Mouse (Mus musculus) liver, embryonic 14.5 days (tissue): ENCODE measurements around the gene Nme2.

Source experiments
- CTCF ChIP-seq: IDR thresholded peaks from 2 replicates; pipeline ENCODE4 v1.5.1; 2016; ENCODE audit warnings: antibody characterized with exemption, low read depth, control low read depth
- EP300 ChIP-seq: IDR thresholded peaks from 2 replicates; pipeline ENCODE4 v1.6.1; 2016; ENCODE audit warnings: antibody characterized with exemption, low read depth

GRCm38 (mm10) chr11:93957031-93957555 lies 1.0 kb upstream of the Nme2 start:
- TF ChIP-seq CTCF: no peak
- no peak for TF ChIP-seq EP300
